ENCODE assay signal across 25 mouse cellular contexts in the genomic region with DNA sequence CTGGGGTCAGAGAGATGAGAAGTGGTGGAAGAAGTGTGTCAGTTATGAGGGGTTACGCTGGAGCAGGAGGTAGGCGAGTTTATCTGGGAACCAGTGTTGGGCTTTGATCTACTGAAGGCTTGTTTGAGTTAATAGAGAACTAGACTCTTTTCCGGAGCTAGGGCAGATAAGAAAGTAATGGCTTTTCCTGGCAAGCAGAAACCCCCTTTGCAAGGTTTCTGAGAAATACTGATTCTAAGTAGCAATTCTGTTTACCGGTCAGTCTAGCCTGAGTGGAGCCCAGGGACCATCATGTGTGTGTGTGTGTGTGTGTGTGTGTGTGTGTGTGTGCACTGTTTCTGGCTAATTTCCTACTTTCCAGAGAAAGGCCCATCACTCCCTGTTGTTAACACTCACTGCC.
"Had no signal": no experiment of that assay in that cellular context is flagged by ENCODE, and none has a peak within 500 bp of the region (broad histone marks: within the 10 kb centered on the region; RNA-seq: fewer than 3 reads in every experiment).

No protein-coding gene starts in this region.

- H3K36me3 ChIP-seq: hindbrain, embryonic 10.5 days; hindbrain, embryonic 12.5 days; intestine, embryonic 15.5 days; limb, embryonic 10.5 days; limb, embryonic 12.5 days had no signal

- H3K4me2 ChIP-seq: heart, embryonic 11.5 days; hindbrain, embryonic 12.5 days; hindbrain, embryonic 14.5 days; intestine, embryonic 15.5 days; limb, embryonic 12.5 days; liver, embryonic 11.5 days had no signal

- H3K4me1 ChIP-seq: hindbrain, embryonic 10.5 days; hindbrain, embryonic 12.5 days; intestine, embryonic 15.5 days; limb, embryonic 10.5 days; limb, embryonic 12.5 days had no signal

- H3K4me3 ChIP-seq: gastrocnemius, adult 2 months; hindbrain, embryonic 10.5 days; hindbrain, embryonic 12.5 days; intestine, embryonic 15.5 days; layer of hippocampus, adult 2 months; left cerebral cortex, adult 2 months; limb, embryonic 10.5 days; limb, embryonic 12.5 days had no signal

- H3K9ac ChIP-seq: hindbrain, embryonic 12.5 days; hindbrain, embryonic 14.5 days; intestine, embryonic 15.5 days; limb, embryonic 12.5 days had no signal

- DNase-seq: gastrocnemius, adult 2 months; gastrocnemius, postnatal 10 days; gastrocnemius, postnatal 25 days; heart, adult 18-20 months; heart, postnatal 10 days; heart, postnatal 4 days; kidney, adult 18-20 months; kidney, adult 8-10 months; kidney, postnatal 10 days; kidney, postnatal 25 days; kidney, postnatal 4 days; liver had no signal

- H3K27me3 ChIP-seq: hindbrain, embryonic 12.5 days; intestine, embryonic 15.5 days; limb, embryonic 12.5 days had no signal

- H3K27ac ChIP-seq: gastrocnemius, adult 2 months; hindbrain, embryonic 10.5 days; hindbrain, embryonic 12.5 days; hindbrain, embryonic 14.5 days; intestine, embryonic 15.5 days; layer of hippocampus, adult 2 months; left cerebral cortex, adult 2 months; limb, embryonic 10.5 days; limb, embryonic 12.5 days had no signal

- ATAC-seq: hindbrain, embryonic 16.5 days; inflammation-experienced regulatory T-cells, adult 6 months; intestine, embryonic 15.5 days; intestine, postnatal 0 days had no signal

- H3K9me3 ChIP-seq: hindbrain, embryonic 10.5 days; hindbrain, embryonic 12.5 days; intestine, embryonic 15.5 days; limb, embryonic 10.5 days; limb, embryonic 12.5 days had no signal
